Mouse (Mus musculus): ENCODE results near the gene Catip. TPM values are rescaled to one million over a fixed set of nuclear protein-coding genes. Genes with fewer than 3 reads are reported as not detected.

The Catip gene
- polyA plus RNA-seq, 1 experiment from 2014 or later, result 1.6 TPM

DNA sequence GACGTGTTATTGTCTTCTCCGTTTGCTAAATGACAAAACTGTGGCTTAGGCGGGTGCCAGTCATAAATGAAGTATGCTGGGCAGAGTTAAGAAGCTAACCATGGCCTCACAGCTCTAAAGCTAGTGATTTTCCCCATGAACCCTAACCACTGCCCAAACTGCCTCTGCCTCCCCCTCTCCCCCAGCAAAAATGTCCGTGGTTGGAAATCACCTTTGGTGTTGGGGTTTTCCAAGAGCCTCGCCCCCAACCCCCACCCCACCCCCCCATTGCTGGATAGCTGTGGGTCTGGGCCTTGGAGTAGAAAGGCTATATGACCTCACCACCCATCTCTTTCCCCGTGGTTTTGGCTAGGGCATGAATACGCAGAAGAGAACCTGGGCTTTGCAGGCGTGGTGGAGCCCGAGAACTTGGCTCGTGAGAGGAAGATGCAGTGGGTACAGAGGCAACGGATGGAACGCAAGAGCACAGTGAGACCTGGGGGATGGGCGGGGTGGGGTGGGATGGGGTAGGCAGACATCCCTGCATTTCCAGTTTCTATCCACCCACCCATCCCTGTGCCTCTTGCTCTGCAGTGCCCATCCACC is 10.6 kb upstream of the Catip start:
- ATAC-seq (ENCODE audit: low FRiP score), result no peak
- H3K36me3 ChIP-seq, result peaks cover 54% of the 10 kb centered on the region
- 90% methylated on average over 13 of the region's 13 CpGs for WGBS

DNA sequence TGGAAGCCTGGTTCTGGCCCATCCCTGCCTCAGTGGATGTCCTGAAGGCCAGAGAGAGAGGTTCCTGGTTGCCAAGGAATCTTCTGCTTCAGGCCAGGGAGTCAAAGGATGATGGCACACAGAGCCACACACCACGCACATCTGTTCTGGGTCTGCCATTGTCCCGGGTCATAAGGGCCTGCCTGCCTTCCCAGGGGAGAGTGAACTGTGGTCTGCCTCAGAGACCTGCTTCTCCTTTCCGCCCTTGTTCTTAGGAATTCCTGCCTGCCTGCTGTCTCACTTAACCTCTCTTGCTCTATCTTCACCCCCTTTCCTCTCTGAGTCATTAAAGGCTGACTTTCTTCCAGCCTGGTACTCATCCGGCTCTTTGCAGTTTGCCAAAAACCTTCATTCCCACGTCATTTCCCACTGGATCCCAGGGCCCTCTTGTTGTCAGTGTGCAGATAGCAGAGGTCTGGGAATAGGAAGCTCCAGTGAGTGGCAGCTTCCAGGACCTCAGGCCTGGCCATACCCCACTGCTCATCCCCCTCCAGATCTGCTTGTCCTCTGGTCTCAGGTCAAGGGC is 9.3 kb upstream of the Catip start:
- no peak overlapping the region for H3K4me2 ChIP-seq
- no peaks in the 10 kb centered on the region for H3K9me3 ChIP-seq
- ATAC-seq (ENCODE audit: low FRiP score), result no peak
- peaks cover 51% of the 10 kb centered on the region for H3K36me3 ChIP-seq
- no peak overlapping the region for H3K4me3 ChIP-seq
- H3K27me3 ChIP-seq, result no peaks in the 10 kb centered on the region
- H3K9ac ChIP-seq, result no peak overlapping the region
- 84% methylated on average over 5 of the region's 5 CpGs for WGBS
- H3K4me1 ChIP-seq (replicated peaks), result no peaks in the 10 kb centered on the region
- H3K27ac ChIP-seq, result no peak overlapping the region

More for the DNA sequence above, 10.6 kb upstream of the Catip start:
- Histone ChIP-seq H3K4me3 (no peak overlapping the region), H3K9ac (no peak overlapping the region), H3K4me2 (no peak overlapping the region), H3K27ac (no peak overlapping the region), H3K4me1 (replicated peaks) (no peaks in the 10 kb centered on the region), H3K9me3 (no peaks in the 10 kb centered on the region), H3K27me3 (no peaks in the 10 kb centered on the region)

- Histone ChIP-seq H3K4me3 (no peak overlapping the region), H3K9me3 (no peaks in the 10 kb centered on the region), H3K9ac (no peak overlapping the region), H3K27me3 (no peaks in the 10 kb centered on the region), H3K27ac (no peak overlapping the region), H3K4me1 (replicated peaks) (no peaks in the 10 kb centered on the region), H3K36me3 (peaks cover 46% of the 10 kb centered on the region), H3K4me2 (no peak overlapping the region)
- WGBS, result 95% methylated on average over 9 of the region's 9 CpGs
- no peak for ATAC-seq (ENCODE audit: low FRiP score)
Observed at GRCm38 (mm10) chr1:74353453-74354229, 8.3 kb upstream of the Catip start.

DNA sequence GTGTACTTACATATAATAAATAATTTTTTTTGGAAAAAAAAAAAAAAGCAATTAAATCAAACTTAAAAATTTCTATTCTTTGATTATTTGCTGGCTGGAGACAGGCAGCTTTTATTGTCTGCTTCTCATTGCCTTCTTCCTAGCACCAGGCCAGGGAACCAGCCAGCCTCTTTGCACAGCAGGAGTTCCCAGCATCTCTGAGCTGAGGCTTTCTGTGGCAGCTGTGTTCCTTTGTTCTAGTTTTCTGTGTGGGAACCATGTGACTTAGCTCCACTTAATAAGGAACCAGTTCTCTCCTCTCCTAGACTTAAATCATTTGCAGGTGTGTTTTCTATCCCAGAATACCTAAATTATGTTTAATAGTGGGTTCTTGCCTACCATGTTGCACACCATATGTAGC is 4.4 kb upstream of the Catip start:
- no peak overlapping the region for H3K4me3 ChIP-seq
- no peak overlapping the region for H3K27ac ChIP-seq
- H3K36me3 ChIP-seq, result peaks cover 14% of the 10 kb centered on the region
- no peaks in the 10 kb centered on the region for H3K27me3 ChIP-seq
- no peaks in the 10 kb centered on the region for H3K9me3 ChIP-seq
- H3K4me2 ChIP-seq, result no peak overlapping the region
- no peak overlapping the region for H3K9ac ChIP-seq
- ATAC-seq (ENCODE audit: low FRiP score), result no peak
- peaks cover 3% of the 10 kb centered on the region; the same call in 1 of the 2 replicates for H3K4me1 ChIP-seq (replicated peaks)

GRCm38 (mm10) chr1:74359952-74360517 is 1.9 kb upstream of the Catip start:
- H3K27ac ChIP-seq, result no peak overlapping the region
- no peaks in the 10 kb centered on the region for H3K9me3 ChIP-seq
- WGBS, result 87% methylated on average over 5 of the region's 5 CpGs
- no peak for ATAC-seq (ENCODE audit: low FRiP score)
- no peaks in the 10 kb centered on the region for H3K27me3 ChIP-seq
- H3K4me2 ChIP-seq, result no peak overlapping the region
- H3K4me3 ChIP-seq, result no peak overlapping the region
- H3K36me3 ChIP-seq, result no peaks in the 10 kb centered on the region
- peaks cover 3% of the 10 kb centered on the region; the same call in 1 of the 2 replicates for H3K4me1 ChIP-seq (replicated peaks)
- H3K9ac ChIP-seq, result no peak overlapping the region

GRCm38 (mm10) chr1:74362325-74363229 is 669 bp downstream of the Catip start:
- no peak overlapping the region for H3K27ac ChIP-seq
- H3K4me3 ChIP-seq, result no peak overlapping the region
- no peak overlapping the region for H3K4me2 ChIP-seq
- H3K36me3 ChIP-seq, result no peaks in the 10 kb centered on the region
- ATAC-seq (ENCODE audit: low FRiP score), result peak; percentile 67
- H3K27me3 ChIP-seq, result peaks cover 1% of the 10 kb centered on the region; the same call in 1 of the 2 replicates
- WGBS, result 69% methylated on average over 17 of the region's 17 CpGs
- H3K9ac ChIP-seq, result no peak overlapping the region
- no peaks in the 10 kb centered on the region for H3K9me3 ChIP-seq
- peaks cover 3% of the 10 kb centered on the region; the same call in 1 of the 2 replicates for H3K4me1 ChIP-seq (replicated peaks)

DNA sequence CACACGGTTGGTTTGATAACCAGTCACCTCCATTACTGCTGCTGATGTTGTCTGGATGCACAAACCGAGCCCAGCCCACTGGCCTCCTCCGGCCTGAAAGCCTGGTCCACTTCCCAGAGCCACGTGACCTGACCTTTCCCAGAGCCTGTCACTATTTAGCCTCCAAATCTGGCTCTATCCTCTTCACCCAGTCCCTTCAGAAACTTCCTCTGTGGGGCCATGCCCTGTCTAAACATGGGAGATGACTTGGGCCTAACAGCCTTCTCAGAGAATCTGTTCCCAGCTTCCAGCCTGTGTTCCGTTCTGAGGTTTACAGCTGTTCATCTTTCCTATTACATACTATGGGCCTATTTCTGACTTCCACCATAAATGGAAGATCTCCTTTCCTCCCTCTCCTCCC is 1.5 kb downstream of the Catip start:
- H3K36me3 ChIP-seq, result no peaks in the 10 kb centered on the region
- WGBS, result 79% methylated on average over 5 of the region's 5 CpGs
- no peaks in the 10 kb centered on the region for H3K9me3 ChIP-seq
- H3K9ac ChIP-seq, result no peak overlapping the region
- no peak overlapping the region for H3K4me3 ChIP-seq
- H3K27me3 ChIP-seq, result peaks cover 4% of the 10 kb centered on the region; the same call in 1 of the 2 replicates
- H3K4me2 ChIP-seq, result no peak overlapping the region
- ATAC-seq (ENCODE audit: low FRiP score), result no peak
- H3K27ac ChIP-seq, result no peak overlapping the region
- peaks cover 10% of the 10 kb centered on the region for H3K4me1 ChIP-seq (replicated peaks)

- no peak overlapping the region for H3K4me2 ChIP-seq
- H3K4me3 ChIP-seq, result no peak overlapping the region
- no peak overlapping the region for H3K27ac ChIP-seq
- peaks cover 4% of the 10 kb centered on the region; the same call in 1 of the 2 replicates for H3K27me3 ChIP-seq
- no peak overlapping the region for H3K9ac ChIP-seq
- peaks cover 11% of the 10 kb centered on the region for H3K4me1 ChIP-seq (replicated peaks)
- 77% methylated on average over 8 of the region's 8 CpGs for WGBS
- H3K9me3 ChIP-seq, result no peaks in the 10 kb centered on the region
- no peaks in the 10 kb centered on the region for H3K36me3 ChIP-seq
- no peak for ATAC-seq (ENCODE audit: low FRiP score)
Observed at GRCm38 (mm10) chr1:74364270-74364669, 2.4 kb downstream of the Catip start.

GRCm38 (mm10) chr1:74367886-74368645 is 6.2 kb downstream of the Catip start:
- H3K4me3 ChIP-seq, result peak overlapping the region; percentile 26
- H3K27ac ChIP-seq, result no peak overlapping the region
- peaks cover 4% of the 10 kb centered on the region; the same call in 1 of the 2 replicates for H3K27me3 ChIP-seq
- no peaks in the 10 kb centered on the region for H3K36me3 ChIP-seq
- H3K9ac ChIP-seq, result peak overlapping the region; percentile 63; the same call in 1 of the 2 replicates
- peak; percentile 66 for ATAC-seq (ENCODE audit: low FRiP score)
- H3K4me2 ChIP-seq, result peak overlapping the region; percentile 57
- peaks cover 8% of the 10 kb centered on the region for H3K4me1 ChIP-seq (replicated peaks)
- 23% methylated on average over 34 of the region's 34 CpGs for WGBS
- no peaks in the 10 kb centered on the region for H3K9me3 ChIP-seq

GRCm38 (mm10) chr1:74370040-74370439 is 8.1 kb downstream of the Catip start:
- Histone ChIP-seq H3K9me3 (no peaks in the 10 kb centered on the region), H3K27ac (no peak overlapping the region), H3K4me3 (no peak overlapping the region), H3K36me3 (no peaks in the 10 kb centered on the region), H3K4me2 (no peak overlapping the region), H3K9ac (no peak overlapping the region), H3K27me3 (peaks cover 4% of the 10 kb centered on the region; the same call in 1 of the 2 replicates), H3K4me1 (replicated peaks) (peaks cover 8% of the 10 kb centered on the region)
- no peak for ATAC-seq (ENCODE audit: low FRiP score)
- WGBS, result 55% methylated on average over 4 of the region's 4 CpGs

DNA sequence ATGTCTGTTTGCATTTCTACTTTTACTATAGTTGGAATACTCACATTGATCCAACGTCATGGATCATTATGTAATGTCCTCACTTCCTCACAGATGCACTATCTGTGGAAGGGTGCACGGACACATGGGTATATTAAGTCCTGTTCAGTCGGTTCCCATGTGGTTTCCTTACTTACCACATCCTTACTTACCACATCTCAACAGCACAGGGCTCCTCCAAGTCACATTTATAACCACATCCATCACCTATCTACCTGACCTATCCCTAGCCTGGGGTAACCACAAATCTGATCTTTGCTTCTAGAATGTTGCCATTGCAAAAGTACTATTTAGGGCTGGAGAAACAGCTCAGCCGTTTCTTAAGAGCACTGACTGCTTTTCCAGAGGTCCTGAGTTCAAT is 11.5 kb downstream of the Catip start:
- H3K4me1 ChIP-seq (replicated peaks), result peaks cover 2% of the 10 kb centered on the region
- no peaks in the 10 kb centered on the region for H3K36me3 ChIP-seq
- H3K9ac ChIP-seq, result no peak overlapping the region
- no peak overlapping the region for H3K4me3 ChIP-seq
- no peaks in the 10 kb centered on the region for H3K9me3 ChIP-seq
- ATAC-seq (ENCODE audit: low FRiP score), result no peak
- no peak overlapping the region for H3K27ac ChIP-seq
- no peak overlapping the region for H3K4me2 ChIP-seq
- 0 out of 2 replicates have a peak, but pooled peaks cover 3% of the 10 kb centered on the region for H3K27me3 ChIP-seq
- 81% methylated on average over 4 of the region's 4 CpGs for WGBS

Measured in hindbrain, embryonic 13.5 days (tissue).